Mouse (Mus musculus) heart, adult 2 months (tissue): ENCODE data around the gene Tbc1d4. TPM values are rescaled to one million over a fixed set of nuclear protein-coding genes. Genes with fewer than 3 reads are reported as not detected.
"Not testable (repeated sequence)": the region's sequence is repeated elsewhere in the genome, so short reads cannot be mapped to it uniquely, and the experiment has no call there.

Experiments used
- DNase-seq, 2 experiments: peaks; one replicate each; pipeline ENCODE4 v3.0.0; 2021
- H3K27ac ChIP-seq: fragments of 200-600 bp; 2 replicates; pipeline ENCODE4 v1.8.1; 2022
- H3K27me3 ChIP-seq: fragments of 200-500 bp; 2 replicates; pipeline ENCODE4 v1.6.1; 2012; ENCODE audit warnings: mild to moderate bottlenecking, low read length, inconsistent platforms, mixed read lengths; ENCODE audit not compliant: control insufficient read depth, insufficient read depth
- H3K36me3 ChIP-seq: fragments of 200-500 bp; 2 replicates; pipeline ENCODE4 v1.6.1; 2012; ENCODE audit warnings: low read length, inconsistent platforms; ENCODE audit not compliant: control insufficient read depth, insufficient read depth
- H3K4me1 ChIP-seq: fragments of 200-500 bp; 2 replicates; pipeline ENCODE4 v1.6.1; 2011; ENCODE audit warnings: low read length; ENCODE audit not compliant: control insufficient read depth, insufficient read depth
- H3K4me3 ChIP-seq: fragments of 200-600 bp; 2 replicates; pipeline ENCODE4 v1.8.1; 2022
- H3K79me2 ChIP-seq: fragments of 200-500 bp; replicated peaks from 2 replicates; pipeline ENCODE4 v1.6.1; 2012; ENCODE audit warnings: mild to moderate bottlenecking, inconsistent platforms, low read length, moderate library complexity, mixed read lengths; ENCODE audit not compliant: control insufficient read depth, insufficient read depth
- H3K9ac ChIP-seq: fragments of 200-500 bp; 2 replicates; pipeline ENCODE4 v1.6.1; 2012; ENCODE audit warnings: low read depth, mild to moderate bottlenecking, control low read depth, inconsistent platforms, low read length, mixed read lengths
- CTCF ChIP-seq: fragments of 200-600 bp; IDR thresholded peaks from 2 replicates; pipeline ENCODE4 v1.8.1; 2022; ENCODE audit warnings: antibody characterized with exemption, mild to moderate bottlenecking, moderate library complexity
- EP300 ChIP-seq: fragments of 200-500 bp; IDR thresholded peaks from 2 replicates; pipeline ENCODE4 v1.6.1; 2011; ENCODE audit warnings: low read depth, low read length, control low read depth; ENCODE audit not compliant: insufficient read depth
- POLR2A ChIP-seq: fragments of 200-500 bp; IDR thresholded peaks from 2 replicates; pipeline ENCODE4 v1.6.1; 2011; ENCODE audit warnings: mild to moderate bottlenecking, low read depth, low read length, control low read depth; ENCODE audit not compliant: insufficient read depth
- WGBS: fragments of 180-500 bp; shearing (Covaris S2); methylation state at CpG from one replicate; pipeline ENCODE4 v1.1.7; 2018; 5-methylcytosine and 5-hydroxymethylcytosine counted together
- intact Hi-C: fragments of 180-260 bp; cut with DNase I; formaldehyde crosslinking; loops from one replicate; pipeline ENCODE4 v1.15.1; 2025
- polyA plus RNA-seq: library from polyadenylated mRNA; depleted of rRNA; stranded (reverse); fragments of >200 nt; gene quantifications from 2 replicates; pipeline ENCODE4 v1.2.3, GENCODE M21; 2012
- total RNA-seq, 2 experiments: library from RNA; stranded (reverse); gene quantifications; 2 replicates each; pipeline ENCODE4 v1.2.3; 2021

The Tbc1d4 gene
- total and polyA plus RNA-seq, 3 experiments: 33.2 to 90.6 (median 84.1) TPM

DNA sequence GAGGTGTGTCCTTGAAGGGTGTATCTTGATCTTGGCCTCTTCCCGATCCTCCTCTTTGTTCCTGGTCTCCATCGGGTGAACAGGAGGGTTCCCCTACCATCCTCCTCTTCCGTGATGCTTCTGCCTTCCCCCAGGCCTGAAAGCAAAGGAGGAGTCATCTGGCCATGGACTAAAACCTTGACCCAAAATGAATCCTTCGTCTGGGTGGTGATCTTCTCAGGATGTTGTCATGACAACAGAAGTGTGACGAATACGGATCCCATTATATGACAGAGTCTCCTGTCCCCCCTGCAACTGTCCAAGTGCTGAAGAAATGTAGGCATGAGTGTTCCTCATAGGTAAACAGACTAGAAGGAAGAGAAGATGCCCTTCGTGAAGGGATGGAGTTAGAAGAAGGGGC lies 15.7 kb downstream of the Tbc1d4 start:
- DNase-seq: no peak
- 80% methylated on average over 7 of the region's 7 CpGs for WGBS
- Histone ChIP-seq H3K27me3 (no peaks in the 10 kb centered on the region), H3K9ac (no peak overlapping the region), H3K4me3 (no peak overlapping the region), H3K79me2 (peaks cover 1% of the 10 kb centered on the region; the same call in 1 of the 2 replicates), H3K4me1 (no peaks in the 10 kb centered on the region), H3K27ac (no peak overlapping the region), H3K36me3 (0 out of 2 replicates have a peak, but pooled peaks cover 2% of the 10 kb centered on the region)
- intact Hi-C loops: no loop called here
- no peak for TF ChIP-seq POLR2A
- TF ChIP-seq EP300: no peak
- no peak for TF ChIP-seq CTCF

- Histone ChIP-seq H3K9ac (no peak overlapping the region), H3K4me1 (peaks cover 7% of the 10 kb centered on the region), H3K79me2 (peaks cover 1% of the 10 kb centered on the region; the same call in 1 of the 2 replicates), H3K27ac (peak overlapping the region; percentile 5; the same call in 1 of the 2 replicates), H3K36me3 (peaks cover 2% of the 10 kb centered on the region; the same call in 1 of the 2 replicates), H3K27me3 (no peaks in the 10 kb centered on the region), H3K4me3 (no peak overlapping the region)
- intact Hi-C loops: no loop called here
- no peak for DNase-seq
- TF ChIP-seq CTCF (no peak), POLR2A (no peak)
- 68% methylated on average over 5 of the region's 5 CpGs for WGBS
These were observed 17.9 kb downstream of the Tbc1d4 start for GRCm38 (mm10) chr14:101591101-101591500.

GRCm38 (mm10) chr14:101588209-101588991 lies 20.6 kb downstream of the Tbc1d4 start:
- intact Hi-C loops: loop anchor here (5.0 kb wide), 1 partner anchor 46 kb away; no protein-coding TSS in a partner anchor
- 56% methylated on average over 3 of the region's 4 CpGs for WGBS
- H3K9ac ChIP-seq, H3K36me3 ChIP-seq, H3K79me2 ChIP-seq, H3K27me3 ChIP-seq, H3K4me3 ChIP-seq, DNase-seq, H3K4me1 ChIP-seq: not testable (repeated sequence)
- peak overlapping the region; percentile 43 for H3K27ac ChIP-seq

DNA sequence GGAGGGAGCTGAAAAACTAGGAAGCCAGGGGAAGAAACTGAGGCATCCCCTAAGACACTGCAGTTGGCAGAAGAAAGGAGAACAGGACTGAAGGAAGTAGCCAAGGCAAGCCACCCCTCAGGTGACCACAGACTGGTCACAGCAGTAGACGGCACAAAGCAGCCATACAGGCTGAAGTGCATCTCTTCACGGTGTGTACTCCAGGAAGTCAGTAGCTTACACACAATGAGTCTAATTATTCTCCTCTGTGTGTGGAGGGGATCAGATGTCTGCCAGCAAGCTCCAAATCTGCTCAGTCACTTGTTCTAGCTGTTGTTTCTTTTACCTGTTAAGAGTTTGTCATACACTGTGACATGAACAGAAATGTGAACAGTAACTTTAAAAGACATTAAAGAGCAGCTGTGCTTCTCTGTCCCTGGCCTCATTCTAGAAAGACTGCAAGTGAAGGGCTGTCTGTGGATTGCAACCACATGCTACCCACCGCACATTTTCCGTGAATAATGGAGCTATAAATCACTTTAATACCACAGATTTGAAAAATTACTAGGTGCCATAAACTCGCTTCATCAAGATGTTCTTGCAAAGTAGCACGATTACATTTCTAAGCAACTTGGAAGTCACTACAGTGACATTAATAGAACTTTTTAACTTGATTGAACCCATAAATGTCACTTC lies 21.5 kb downstream of the Tbc1d4 start:
- DNase-seq, H3K4me1 ChIP-seq, H3K79me2 ChIP-seq, H3K36me3 ChIP-seq, H3K4me3 ChIP-seq, H3K27me3 ChIP-seq, H3K9ac ChIP-seq: not testable (repeated sequence)
- 71% methylated on average over 5 of the region's 6 CpGs for WGBS
- intact Hi-C loops: loop anchor here (5.0 kb wide), 1 partner anchor 45 kb away; no protein-coding TSS in a partner anchor
- peak overlapping the region; percentile 43 for H3K27ac ChIP-seq

GRCm38 (mm10) chr14:101586096-101586495 lies 22.9 kb downstream of the Tbc1d4 start:
- intact Hi-C loops: loop anchor here (5.0 kb wide), 1 partner anchor 44 kb away; no protein-coding TSS in a partner anchor
- H3K27ac ChIP-seq: peak overlapping the region; percentile 54
- peak in 1 of 2 experiments; percentile 45 for DNase-seq
- no peak overlapping the region for H3K4me3 ChIP-seq
- H3K79me2 ChIP-seq: peaks cover 1% of the 10 kb centered on the region; the same call in 1 of the 2 replicates
- no peaks in the 10 kb centered on the region for H3K27me3 ChIP-seq
- H3K9ac ChIP-seq: no peak overlapping the region
- TF ChIP-seq CTCF (no peak), EP300 (no peak), POLR2A (no peak)
- peaks cover 7% of the 10 kb centered on the region for H3K4me1 ChIP-seq
- no peaks in the 10 kb centered on the region; the same call in none of the 2 replicates for H3K36me3 ChIP-seq
- 41% methylated on average over 7 of the region's 7 CpGs for WGBS

DNA sequence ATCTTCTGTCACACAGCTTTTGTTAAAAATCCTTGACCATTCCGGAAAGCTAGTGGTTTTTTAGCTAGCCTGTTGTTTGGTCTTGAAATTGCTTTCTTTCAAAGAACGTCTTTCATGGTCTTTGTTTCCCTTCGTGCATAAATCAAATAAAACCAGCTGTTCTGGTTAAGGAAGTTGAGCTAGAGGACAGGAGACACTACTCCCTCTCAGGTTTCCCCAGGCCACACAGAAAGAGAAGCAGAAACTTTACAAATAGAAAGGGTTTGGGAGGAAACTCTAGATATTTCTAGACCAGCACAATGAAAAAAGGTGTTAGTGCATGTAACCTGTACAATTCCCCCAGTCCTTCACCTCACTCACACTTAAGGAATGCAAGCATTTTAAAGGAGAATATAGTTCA lies 33.3 kb downstream of the Tbc1d4 start:
- TF ChIP-seq EP300 (no peak), POLR2A (no peak), CTCF (no peak)
- no peaks in the 10 kb centered on the region for H3K36me3 ChIP-seq
- WGBS: 71% methylated on average over 3 of the region's 3 CpGs
- H3K4me1 ChIP-seq: peaks cover 2% of the 10 kb centered on the region; the same call in 1 of the 2 replicates
- H3K79me2 ChIP-seq: peaks cover 1% of the 10 kb centered on the region; the same call in 1 of the 2 replicates
- no peak overlapping the region for H3K27ac ChIP-seq
- intact Hi-C loops: no loop called here
- H3K4me3 ChIP-seq: no peak overlapping the region
- H3K9ac ChIP-seq: no peak overlapping the region
- no peaks in the 10 kb centered on the region for H3K27me3 ChIP-seq
- DNase-seq: no peak
